Mouse (Mus musculus) CH12.LX (cell line): ENCODE data around the gene Zdhhc19. TPM values are rescaled to one million over a fixed set of nuclear protein-coding genes. Genes with fewer than 3 reads are reported as not detected.

ENCODE experiments used
- DNase-seq: peaks from one replicate; pipeline ENCODE4 v3.0.0-alpha.2; 2013; ENCODE audit errors: extremely low read depth
- H3K27ac ChIP-seq: 2 replicates; pipeline ENCODE4 v1.5.1; 2012; ENCODE audit warnings: low read depth, mild to moderate bottlenecking, control low read depth, moderate library complexity; ENCODE audit not compliant: insufficient read depth
- H3K27me3 ChIP-seq: replicated peaks from 2 replicates; pipeline ENCODE3; 2012; ENCODE audit warnings: inconsistent platforms
- H3K36me3 ChIP-seq, 2 experiments: replicated peaks in 1 of 2; 2 replicates each; pipeline versions ENCODE3 to v1.6.1; 2012; ENCODE audit warnings: inconsistent platforms in 1 of 2, low read length in 1 of 2, mild to moderate bottlenecking in 1 of 2, mixed read lengths in 1 of 2, moderate library complexity in 1 of 2; ENCODE audit not compliant: control insufficient read depth in 1 of 2, insufficient read depth in 1 of 2
- H3K4me1 ChIP-seq, 2 experiments: 2 replicates each; pipeline ENCODE4 v1.6.1; 2012; ENCODE audit warnings: inconsistent platforms in 1 of 2, moderate library complexity in 1 of 2; ENCODE audit not compliant: insufficient read depth in 2 of 2, control insufficient read depth in 1 of 2
- H3K4me2 ChIP-seq: 2 replicates; pipeline ENCODE4 v1.6.1; 2012; ENCODE audit warnings: low read depth, mild to moderate bottlenecking, control low read depth; ENCODE audit not compliant: poor library complexity, insufficient read depth, severe bottlenecking
- H3K4me3 ChIP-seq, 3 experiments: fragments of 150-350 bp in 1 of 3; sonication (generic) in 1 of 3; replicated peaks in 1 of 3; 2 replicates each; pipeline versions ENCODE3 to v1.5.1; 2011 to 2012; ENCODE audit warnings: low read depth in 2 of 3, low read length in 2 of 3, mild to moderate bottlenecking in 2 of 3, moderate library complexity in 2 of 3, control low read depth in 1 of 3, improper control_type of control experiment in 1 of 3, inconsistent platforms in 1 of 3, mixed read lengths in 1 of 3; ENCODE audit not compliant: poor library complexity in 1 of 3
- H3K79me2 ChIP-seq: replicated peaks from 2 replicates; pipeline ENCODE4 v1.6.1; 2012; ENCODE audit warnings: mild to moderate bottlenecking, moderate library complexity; ENCODE audit not compliant: control insufficient read depth, poor library complexity, insufficient read depth, severe bottlenecking; ENCODE audit errors: extremely low read depth
- H3K9ac ChIP-seq: 2 replicates; pipeline ENCODE4 v1.6.1; 2012; ENCODE audit warnings: low read depth, mild to moderate bottlenecking, control low read depth, moderate library complexity; ENCODE audit not compliant: insufficient read depth
- H3K9me3 ChIP-seq: replicated peaks from 2 replicates; pipeline ENCODE3; 2012; ENCODE audit warnings: low read length, inconsistent platforms, mixed read lengths
- CHD1 ChIP-seq: IDR thresholded peaks from 2 replicates; pipeline ENCODE4 v1.6.1; 2012; ENCODE audit warnings: low read depth, low read length, improper control_type of control experiment, inconsistent platforms
- CHD2 ChIP-seq: IDR thresholded peaks from 2 replicates; pipeline ENCODE4 v1.6.1; 2011; ENCODE audit warnings: low read length, improper control_type of control experiment
- ETS1 ChIP-seq: conservative IDR thresholded peaks from 2 replicates; pipeline ENCODE4 v1.6.1; 2012; ENCODE audit warnings: low read depth, mild to moderate bottlenecking, inconsistent platforms, low read length, improper control_type of control experiment, moderate library complexity
- GABPA ChIP-seq: IDR thresholded peaks from 2 replicates; pipeline ENCODE4 v1.6.1; 2012; ENCODE audit warnings: low read depth, low read length, improper control_type of control experiment, inconsistent platforms; ENCODE audit not compliant: insufficient replicate concordance
- IRF4 ChIP-seq: IDR thresholded peaks from 2 replicates; pipeline ENCODE4 v1.6.1; 2014; ENCODE audit warnings: low read depth, mild to moderate bottlenecking, inconsistent platforms, low read length, improper control_type of control experiment
- JUND ChIP-seq: conservative IDR thresholded peaks from 2 replicates; pipeline ENCODE4 v1.6.1; 2011; ENCODE audit warnings: low read depth, low read length, improper control_type of control experiment
- KAT2A ChIP-seq: IDR thresholded peaks from 2 replicates; pipeline ENCODE4 v1.6.1; 2012; ENCODE audit warnings: low read length, improper control_type of control experiment, inconsistent platforms; ENCODE audit not compliant: insufficient replicate concordance
- MAZ ChIP-seq: IDR thresholded peaks from 2 replicates; pipeline ENCODE4 v1.6.1; 2012; ENCODE audit warnings: low read depth, mild to moderate bottlenecking, inconsistent platforms, low read length, improper control_type of control experiment, moderate library complexity
- MEF2A ChIP-seq: IDR thresholded peaks from 2 replicates; pipeline ENCODE4 v1.6.1; 2014; ENCODE audit warnings: low read depth, mild to moderate bottlenecking, inconsistent platforms, low read length, improper control_type of control experiment, borderline replicate concordance
- MXI1 ChIP-seq: IDR thresholded peaks from 2 replicates; pipeline ENCODE4 v1.6.1; 2011; ENCODE audit warnings: mild to moderate bottlenecking, low read depth, low read length, improper control_type of control experiment
- MYC ChIP-seq: IDR thresholded peaks from 2 replicates; pipeline ENCODE4 v1.6.1; 2011; ENCODE audit warnings: low read depth, mild to moderate bottlenecking, improper control_type of control experiment, low read length
- NELFE ChIP-seq: IDR thresholded peaks from 2 replicates; pipeline ENCODE4 v1.6.1; 2011; ENCODE audit warnings: low read depth, low read length, improper control_type of control experiment
- NRF1 ChIP-seq: IDR thresholded peaks from 2 replicates; pipeline ENCODE4 v1.6.1; 2014; ENCODE audit warnings: low read depth, mild to moderate bottlenecking, inconsistent platforms, low read length, improper control_type of control experiment, moderate library complexity
- PAX5 ChIP-seq: IDR thresholded peaks from 2 replicates; pipeline ENCODE4 v1.6.1; 2012; ENCODE audit warnings: low read length, inconsistent platforms, mixed read lengths
- POLR2A ChIP-seq: IDR thresholded peaks from 2 replicates; pipeline ENCODE4 v1.6.1; 2011; ENCODE audit warnings: low read depth, mild to moderate bottlenecking, improper control_type of control experiment, low read length
- POLR2AphosphoS2 ChIP-seq: IDR thresholded peaks from 2 replicates; pipeline ENCODE4 v1.6.1; 2011; ENCODE audit warnings: low read depth, low read length, improper control_type of control experiment
- RAD21 ChIP-seq: IDR thresholded peaks from 2 replicates; pipeline ENCODE4 v1.6.1; 2011; ENCODE audit warnings: low read depth, mild to moderate bottlenecking, low read length, improper control_type of control experiment, moderate library complexity
- RCOR1 ChIP-seq: conservative IDR thresholded peaks from 2 replicates; pipeline ENCODE4 v1.6.1; 2012; ENCODE audit warnings: low read depth, mild to moderate bottlenecking, inconsistent platforms, low read length, improper control_type of control experiment
- SMC3 ChIP-seq: IDR thresholded peaks from 2 replicates; pipeline ENCODE4 v1.6.1; 2011; ENCODE audit warnings: low read depth, low read length, improper control_type of control experiment
- UBTF ChIP-seq: IDR thresholded peaks from 2 replicates; pipeline ENCODE4 v1.6.1; 2012; ENCODE audit warnings: low read depth, mild to moderate bottlenecking, inconsistent platforms, low read length, improper control_type of control experiment, moderate library complexity
- USF2 ChIP-seq: conservative IDR thresholded peaks from 2 replicates; pipeline ENCODE4 v1.6.1; 2011; ENCODE audit warnings: low read depth, low read length, improper control_type of control experiment
- ZC3H11A ChIP-seq: IDR thresholded peaks from 2 replicates; pipeline ENCODE4 v1.6.1; 2012; ENCODE audit warnings: low read depth, mild to moderate bottlenecking, inconsistent platforms, low read length, improper control_type of control experiment
- ZKSCAN1 ChIP-seq: IDR thresholded peaks from 2 replicates; pipeline ENCODE4 v1.6.1; 2012; ENCODE audit warnings: low read depth, inconsistent platforms, low read length, improper control_type of control experiment, borderline replicate concordance
- ZMIZ1 ChIP-seq: IDR thresholded peaks from 2 replicates; pipeline ENCODE4 v1.6.1; 2012; ENCODE audit warnings: low read depth, mild to moderate bottlenecking, inconsistent platforms, low read length, improper control_type of control experiment
- dilution Hi-C: fragments of 300-500 bp; cut with MboI; formaldehyde crosslinking; loops from 2 replicates; pipeline ENCODE4 v1.14.3; 2020; ENCODE audit warnings: low sequenced_read_pairs; ENCODE audit not compliant: extremely low pct_unique_long_range_greater_than_20kb, extremely low pct_ligation_motif_present
- in situ Hi-C: fragments of 300-500 bp; cut with MboI; formaldehyde crosslinking; loops from 3 replicates; pipeline ENCODE4 v1.14.3; 2019; ENCODE audit warnings: low sequenced_read_pairs, low pct_ligation_motif_present, low pct_unique_long_range_greater_than_20kb, mixed read lengths
- polyA plus RNA-seq: library from polyadenylated mRNA; unstranded; fragments of >175 nt; gene quantifications from 2 replicates; pipeline ENCODE4 v1.2.1, GENCODE M21; 2012; ENCODE audit warnings: low read depth; ENCODE audit not compliant: insufficient read length
- total RNA-seq, 2 experiments: library from RNA; depleted of rRNA; stranded (reverse); fragments of 300-350 nt in 1 of 2; fragments of >200 nt in 1 of 2; gene quantifications; 2 replicates each; pipeline ENCODE4 v1.2.3; 2012 to 2014

Zdhhc19 gene
- total and polyA plus RNA-seq, 3 experiments, result not detected

GRCm38 (mm10) chr16:32535157-32535751, 39.2 kb downstream of the Zdhhc19 start:
- no peak for TF ChIP-seq POLR2AphosphoS2
- TF ChIP-seq SMC3, result no peak
- TF ChIP-seq ZC3H11A, result no peak
- no peak for TF ChIP-seq KAT2A
- TF ChIP-seq NRF1, result no peak
- TF ChIP-seq IRF4, result no peak
- no peak for TF ChIP-seq POLR2A
- TF ChIP-seq UBTF, result no peak
- no peak for TF ChIP-seq NELFE
- no peak for TF ChIP-seq RCOR1
- in situ Hi-C loops, result no loop called here
- H3K79me2 ChIP-seq, result no peaks in the 10 kb centered on the region
- no peak overlapping the region for H3K9ac ChIP-seq
- no peak overlapping the region for H3K27ac ChIP-seq
- no peak overlapping the region for H3K4me3 ChIP-seq
- H3K4me2 ChIP-seq, result no peak overlapping the region
- no peak for DNase-seq
- H3K9me3 ChIP-seq, result peaks cover 6% of the 10 kb centered on the region
- peaks cover 3 to 33% of the 10 kb centered on the region in 2 experiments; a peak in 3 of 4 replicates for H3K4me1 ChIP-seq
- dilution Hi-C loops, result no loop called here
- no peaks in the 10 kb centered on the region for H3K36me3 ChIP-seq
- H3K27me3 ChIP-seq, result no peaks in the 10 kb centered on the region

GRCm38 (mm10) chr16:32537867-32538660, 42.0 kb downstream of the Zdhhc19 start:
- H3K79me2 ChIP-seq, result no peaks in the 10 kb centered on the region
- dilution Hi-C loops, result no loop called here
- H3K4me1 ChIP-seq, result peaks cover 3 to 25% of the 10 kb centered on the region in 2 experiments; a peak in 3 of 4 replicates
- in situ Hi-C loops, result no loop called here
- no peaks in the 10 kb centered on the region for H3K27me3 ChIP-seq
- TF ChIP-seq ETS1 (no peak), ZMIZ1 (no peak), MEF2A (no peak), POLR2AphosphoS2 (no peak), RAD21 (no peak), GABPA (no peak), CHD2 (no peak), USF2 (no peak), JUND (no peak), MXI1 (no peak), POLR2A (no peak), PAX5 (no peak), MYC (no peak), MAZ (no peak), CHD1 (no peak), ZKSCAN1 (no peak)
- H3K36me3 ChIP-seq, result no peaks in the 10 kb centered on the region
- no peak overlapping the region for H3K4me3 ChIP-seq
- peaks cover 3% of the 10 kb centered on the region for H3K9me3 ChIP-seq
- DNase-seq, result no peak
- no peak overlapping the region for H3K9ac ChIP-seq
- no peak overlapping the region for H3K27ac ChIP-seq
- no peak overlapping the region for H3K4me2 ChIP-seq
